Mouse (Mus musculus) MEL (cell line): ENCODE data around the gene Shisa9. TPM values are rescaled to one million over a fixed set of nuclear protein-coding genes. Genes with fewer than 3 reads are reported as not detected.

Experiments used
- DNase-seq: peaks from one replicate; pipeline ENCODE4 v3.0.0; 2011; ENCODE audit warnings: low read depth, low spot score
- H3K27ac ChIP-seq: 2 replicates; pipeline ENCODE4 v1.5.1; 2012; ENCODE audit warnings: low read depth, mild to moderate bottlenecking, control low read depth, low read length, moderate library complexity; ENCODE audit not compliant: control insufficient read depth
- H3K27me3 ChIP-seq, 2 experiments: fragments of 150-350 bp in 1 of 2; sonication (generic) in 1 of 2; 2 replicates each; pipeline ENCODE4 v1.6.1; 2012; ENCODE audit warnings: low read length in 2 of 2, mild to moderate bottlenecking in 2 of 2, improper control_type of control experiment in 1 of 2, moderate library complexity in 1 of 2; ENCODE audit not compliant: insufficient read depth in 2 of 2, control insufficient read depth in 1 of 2
- H3K36me3 ChIP-seq, 2 experiments: 2 replicates each; pipeline ENCODE4 v1.6.1; 2012 to 2014; ENCODE audit warnings: low read length in 2 of 2, improper control_type of control experiment in 1 of 2, inconsistent platforms in 1 of 2, mild to moderate bottlenecking in 1 of 2; ENCODE audit not compliant: insufficient read depth in 2 of 2, control insufficient read depth in 1 of 2
- H3K4me1 ChIP-seq, 2 experiments: fragments of 150-350 bp in 1 of 2; sonication (generic) in 1 of 2; 2 replicates each; pipeline ENCODE4 v1.6.1; 2012; ENCODE audit warnings: low read length in 2 of 2, improper control_type of control experiment in 1 of 2, mild to moderate bottlenecking in 1 of 2; ENCODE audit not compliant: insufficient read depth in 2 of 2, control insufficient read depth in 1 of 2
- H3K4me3 ChIP-seq, 2 experiments: fragments of 150-350 bp in 1 of 2; sonication (generic) in 1 of 2; 2 replicates each; pipeline ENCODE4 v1.5.1; 2012; ENCODE audit warnings: low read depth in 2 of 2, low read length in 2 of 2, mild to moderate bottlenecking in 2 of 2, moderate library complexity in 2 of 2, control low read depth in 1 of 2, improper control_type of control experiment in 1 of 2; ENCODE audit not compliant: control insufficient read depth in 1 of 2, insufficient read depth in 1 of 2
- H3K79me2 ChIP-seq: 2 replicates; pipeline ENCODE4 v1.6.1; 2012; ENCODE audit warnings: mild to moderate bottlenecking, low read length, moderate library complexity; ENCODE audit not compliant: control insufficient read depth, poor library complexity, insufficient read depth
- H3K9ac ChIP-seq: 2 replicates; pipeline ENCODE4 v1.6.1; 2012; ENCODE audit warnings: low read depth, mild to moderate bottlenecking, control low read depth, low read length, moderate library complexity; ENCODE audit not compliant: control insufficient read depth, poor library complexity, severe bottlenecking
- H3K9me3 ChIP-seq: fragments of 150-350 bp; sonication (generic); replicated peaks from 2 replicates; pipeline ENCODE4 v1.6.1; 2012; ENCODE audit warnings: mild to moderate bottlenecking, low read length, improper control_type of control experiment, moderate library complexity; ENCODE audit not compliant: insufficient read depth
- BHLHE40 ChIP-seq: IDR thresholded peaks from 2 replicates; pipeline ENCODE4 v1.6.1; 2012; ENCODE audit warnings: low read depth, mild to moderate bottlenecking, inconsistent platforms, low read length, improper control_type of control experiment, borderline replicate concordance
- CTCF ChIP-seq, 3 experiments: IDR thresholded peaks in 2 of 3; conservative IDR thresholded peaks in 1 of 3; 2 replicates each; pipeline ENCODE4 v1.5.1; 2011 to 2012; ENCODE audit warnings: low read length in 3 of 3, low read depth in 2 of 3, mild to moderate bottlenecking in 2 of 3, improper control_type of control experiment in 1 of 3, inconsistent platforms in 1 of 3, mixed read lengths in 1 of 3, moderate library complexity in 1 of 3; ENCODE audit not compliant: control insufficient read depth in 1 of 3, insufficient read depth in 1 of 3, poor library complexity in 1 of 3, severe bottlenecking in 1 of 3
- ELF1 ChIP-seq: IDR thresholded peaks from 2 replicates; pipeline ENCODE4 v1.6.1; 2014; ENCODE audit warnings: low read depth, mild to moderate bottlenecking, inconsistent platforms, low read length, improper control_type of control experiment, moderate library complexity
- GABPA ChIP-seq: IDR thresholded peaks from 2 replicates; pipeline ENCODE4 v1.6.1; 2012; ENCODE audit warnings: low read depth, mild to moderate bottlenecking, inconsistent platforms, low read length, improper control_type of control experiment, moderate library complexity
- GATA1 ChIP-seq: IDR thresholded peaks from 2 replicates; pipeline ENCODE4 v1.6.1; 2011; ENCODE audit warnings: low read depth, low read length, improper control_type of control experiment
- JUND ChIP-seq: IDR thresholded peaks from 2 replicates; pipeline ENCODE4 v1.6.1; 2011; ENCODE audit warnings: low read depth, mild to moderate bottlenecking, improper control_type of control experiment, low read length
- MAX ChIP-seq: IDR thresholded peaks from 2 replicates; pipeline ENCODE4 v1.6.1; 2011; ENCODE audit warnings: low read length, improper control_type of control experiment
- MAZ ChIP-seq: IDR thresholded peaks from 2 replicates; pipeline ENCODE4 v1.6.1; 2012; ENCODE audit warnings: low read depth, mild to moderate bottlenecking, inconsistent platforms, low read length, improper control_type of control experiment
- MEF2A ChIP-seq: IDR thresholded peaks from 2 replicates; pipeline ENCODE4 v1.6.1; 2014; ENCODE audit warnings: low read depth, mild to moderate bottlenecking, inconsistent platforms, low read length, improper control_type of control experiment; ENCODE audit not compliant: poor library complexity, insufficient replicate concordance, severe bottlenecking; ENCODE audit errors: extremely low read depth
- MXI1 ChIP-seq: IDR thresholded peaks from 2 replicates; pipeline ENCODE4 v1.6.1; 2011; ENCODE audit warnings: mild to moderate bottlenecking, low read depth, low read length, improper control_type of control experiment
- MYB ChIP-seq: IDR thresholded peaks from 2 replicates; pipeline ENCODE4 v1.6.1; 2011; ENCODE audit warnings: mild to moderate bottlenecking, low read depth, low read length, improper control_type of control experiment
- MYC ChIP-seq: IDR thresholded peaks from 2 replicates; pipeline ENCODE4 v1.6.1; 2011; ENCODE audit warnings: low read depth, mild to moderate bottlenecking, low read length, improper control_type of control experiment, moderate library complexity
- POLR2AphosphoS2 ChIP-seq: IDR thresholded peaks from 2 replicates; pipeline ENCODE4 v1.6.1; 2011; ENCODE audit warnings: low read length, improper control_type of control experiment
- POLR2AphosphoS5 ChIP-seq: IDR thresholded peaks from 2 replicates; pipeline ENCODE4 v1.6.1; 2012; ENCODE audit warnings: low read depth, borderline replicate concordance, mild to moderate bottlenecking, inconsistent platforms, low read length, moderate library complexity, mixed read lengths
- RAD21 ChIP-seq: IDR thresholded peaks from 2 replicates; pipeline ENCODE4 v1.6.1; 2011; ENCODE audit warnings: mild to moderate bottlenecking, low read depth, low read length, improper control_type of control experiment
- RCOR1 ChIP-seq: IDR thresholded peaks from 2 replicates; pipeline ENCODE4 v1.6.1; 2012; ENCODE audit warnings: low read depth, mild to moderate bottlenecking, inconsistent platforms, low read length, improper control_type of control experiment
- SIN3A ChIP-seq: IDR thresholded peaks from 2 replicates; pipeline ENCODE4 v1.6.1; 2012; ENCODE audit warnings: low read length, improper control_type of control experiment, inconsistent platforms
- SMC3 ChIP-seq: IDR thresholded peaks from 2 replicates; pipeline ENCODE4 v1.6.1; 2011; ENCODE audit warnings: low read depth, low read length, improper control_type of control experiment
- TBP ChIP-seq: IDR thresholded peaks from 2 replicates; pipeline ENCODE4 v1.8.0; 2011; ENCODE audit warnings: low read depth, low read length, improper control_type of control experiment
- TCF12 ChIP-seq: IDR thresholded peaks from 2 replicates; pipeline ENCODE4 v1.6.1; 2014; ENCODE audit warnings: low read depth, mild to moderate bottlenecking, inconsistent platforms, low read length, improper control_type of control experiment, moderate library complexity
- USF1 ChIP-seq: IDR thresholded peaks from 2 replicates; pipeline ENCODE4 v1.6.1; 2014; ENCODE audit warnings: low read depth, mild to moderate bottlenecking, inconsistent platforms, low read length, improper control_type of control experiment, moderate library complexity
- USF2 ChIP-seq, 2 experiments: IDR thresholded peaks; 2 replicates each; pipeline ENCODE4 v1.6.1; 2011 to 2012; ENCODE audit warnings: improper control_type of control experiment in 2 of 2, low read length in 2 of 2, borderline replicate concordance in 1 of 2, inconsistent platforms in 1 of 2, low read depth in 1 of 2, mild to moderate bottlenecking in 1 of 2; ENCODE audit not compliant: insufficient read depth in 1 of 2
- polyA plus RNA-seq, 2 experiments: library from polyadenylated mRNA; stranded (reverse) in 1 of 2; unstranded in 1 of 2; fragments of >175 nt in 1 of 2; fragments of >200 nt in 1 of 2; gene quantifications; 2 replicates each; pipeline versions ENCODE4 v1.2.1 to v1.2.4; 2012; ENCODE audit warnings: low replicate concordance in 2 of 2, low read depth in 1 of 2; ENCODE audit not compliant: insufficient read length in 2 of 2, insufficient read depth in 1 of 2, missing spikeins in 1 of 2
- total RNA-seq: library from RNA; depleted of rRNA; stranded (reverse); fragments of 300-350 nt; gene quantifications from 2 replicates; pipeline ENCODE4 v1.2.3, GENCODE M21; 2012

Gene Shisa9
- total and polyA plus RNA-seq, 3 experiments: not detected

- DNase-seq: no peak
- no peaks in the 10 kb centered on the region for H3K79me2 ChIP-seq
- H3K9ac ChIP-seq: no peak overlapping the region
- H3K4me3 ChIP-seq: no peak overlapping the region
- no peaks in the 10 kb centered on the region for H3K27me3 ChIP-seq
- no peaks in the 10 kb centered on the region for H3K36me3 ChIP-seq
- H3K4me1 ChIP-seq: no peaks in the 10 kb centered on the region
- TF ChIP-seq RAD21 (no peak), MAZ (no peak), GATA1 (no peak), MYC (no peak), MAX (no peak), TCF12 (no peak), MEF2A (no peak), GABPA (no peak), RCOR1 (no peak), TBP (no peak), JUND (no peak), CTCF (IDR thresholded peaks at IDR 0.05 in 2 of 3, conservative IDR thresholded peaks at IDR 0.05 in 1 of 3; ENCODE audit: control insufficient read depth in 1 of 3, insufficient read depth in 1 of 3, low read depth in 2 of 3, low read length in 3 of 3, poor library complexity in 1 of 3, severe bottlenecking in 1 of 3) (no peak), POLR2AphosphoS2 (no peak), BHLHE40 (no peak), SMC3 (no peak), ELF1 (no peak), USF1 (no peak), SIN3A (no peak)
- H3K9me3 ChIP-seq: no peaks in the 10 kb centered on the region
- H3K27ac ChIP-seq: no peak overlapping the region
These were observed 275.4 kb downstream of the Shisa9 start for GRCm38 (mm10) chr16:12259361-12259760.

GRCm38 (mm10) chr16:12265828-12266227 lies 281.9 kb downstream of the Shisa9 start:
- Histone ChIP-seq H3K4me3 (no peak overlapping the region), H3K79me2 (no peaks in the 10 kb centered on the region), H3K9me3 (no peaks in the 10 kb centered on the region), H3K36me3 (no peaks in the 10 kb centered on the region), H3K27ac (no peak overlapping the region), H3K4me1 (no peaks in the 10 kb centered on the region), H3K9ac (no peak overlapping the region), H3K27me3 (no peaks in the 10 kb centered on the region)
- TF ChIP-seq GABPA (no peak), MAZ (no peak), USF2 (IDR thresholded peaks at IDR 0.05; ENCODE audit: borderline replicate concordance in 1 of 2, insufficient read depth in 1 of 2, low read depth in 1 of 2, low read length in 2 of 2) (no peak), CTCF (IDR thresholded peaks at IDR 0.05 in 2 of 3, conservative IDR thresholded peaks at IDR 0.05 in 1 of 3; ENCODE audit: control insufficient read depth in 1 of 3, insufficient read depth in 1 of 3, low read depth in 2 of 3, low read length in 3 of 3, poor library complexity in 1 of 3, severe bottlenecking in 1 of 3) (no peak), POLR2AphosphoS5 (no peak), MXI1 (no peak), RCOR1 (no peak), SMC3 (no peak), MAX (no peak), MYB (no peak)
- DNase-seq: no peak
